Mouse (Mus musculus) forebrain, embryonic 15.5 days (tissue): ENCODE measurements around the gene Nav2. TPM values are rescaled to one million over a fixed set of nuclear protein-coding genes. Genes with fewer than 3 reads are reported as not detected.

Experiments
- ATAC-seq: fragments of 200-750 bp; cut with Nextera tagmentation; replicated peaks from 2 replicates; pipeline ENCODE4 v1.8.0; 2017; ENCODE audit warnings: mild to moderate bottlenecking, moderate TSS enrichment, moderate library complexity
- H3K27ac ChIP-seq: fragments of 300-500 bp; sonication (generic); replicated peaks from 2 replicates; pipeline ENCODE4 v1.5.1; 2015; ENCODE audit warnings: mild to moderate bottlenecking, inconsistent platforms
- H3K27me3 ChIP-seq: fragments of 300-500 bp; sonication (generic); 2 replicates; pipeline ENCODE4 v1.6.1; 2015; ENCODE audit warnings: inconsistent platforms
- H3K36me3 ChIP-seq: fragments of 300-500 bp; sonication (generic); 2 replicates; pipeline ENCODE4 v1.6.1; 2015; ENCODE audit warnings: mild to moderate bottlenecking, inconsistent platforms
- H3K4me1 ChIP-seq: fragments of 300-500 bp; sonication (generic); 2 replicates; pipeline ENCODE4 v1.6.1; 2015; ENCODE audit warnings: inconsistent platforms
- H3K4me2 ChIP-seq: fragments of 300-500 bp; sonication (generic); replicated peaks from 2 replicates; pipeline ENCODE4 v1.6.1; 2015; ENCODE audit warnings: mild to moderate bottlenecking, inconsistent platforms
- H3K4me3 ChIP-seq: fragments of 300-500 bp; sonication (generic); 2 replicates; pipeline ENCODE4 v1.5.1; 2015; ENCODE audit warnings: mild to moderate bottlenecking, inconsistent platforms
- H3K9ac ChIP-seq: fragments of 300-500 bp; sonication (generic); replicated peaks from 2 replicates; pipeline ENCODE4 v1.6.1; 2015; ENCODE audit warnings: mild to moderate bottlenecking, inconsistent platforms
- H3K9me3 ChIP-seq: fragments of 300-500 bp; sonication (generic); 2 replicates; pipeline ENCODE4 v1.6.1; 2016; ENCODE audit warnings: inconsistent platforms
- WGBS: fragments of 180-500 bp; shearing (Covaris S2); methylation state at CpG from one replicate; pipeline ENCODE4 v1.1.7; 2015; ENCODE audit warnings: mixed read lengths; 5-methylcytosine and 5-hydroxymethylcytosine counted together
- polyA plus RNA-seq: library from polyadenylated mRNA; unstranded; fragments of >200 nt; fragmentation: Nextera tagmentation; extraction: Ambion mirVana; gene quantifications from 2 replicates; pipeline ENCODE4 v1.2.1, GENCODE M21; 2015

Gene Nav2
- polyA plus RNA-seq, 1 experiment from 2014 or later, result 27.3 TPM

GRCm38 (mm10) chr7:49159646-49160555, 251.4 kb downstream of the Nav2 start:
- H3K9me3 ChIP-seq, result 0 out of 2 replicates have a peak, but pooled peaks cover 5% of the 10 kb centered on the region
- H3K4me3 ChIP-seq, result no peak overlapping the region
- no peaks in the 10 kb centered on the region for H3K36me3 ChIP-seq
- H3K27me3 ChIP-seq, result no peaks in the 10 kb centered on the region
- WGBS, result 31% methylated on average over 18 of the region's 18 CpGs
- H3K27ac ChIP-seq, result peak overlapping the region; percentile 65
- peaks cover 55% of the 10 kb centered on the region for H3K4me1 ChIP-seq
- H3K9ac ChIP-seq, result no peak overlapping the region
- no peak overlapping the region for H3K4me2 ChIP-seq
- ATAC-seq, result peak; percentile 35; the same call in 1 of the 2 replicates

GRCm38 (mm10) chr7:49162079-49162478, 253.6 kb downstream of the Nav2 start:
- Histone ChIP-seq H3K4me1 (peaks cover 65% of the 10 kb centered on the region), H3K9ac (no peak overlapping the region), H3K27ac (no peak overlapping the region), H3K9me3 (no peaks in the 10 kb centered on the region), H3K4me3 (no peak overlapping the region), H3K27me3 (no peaks in the 10 kb centered on the region), H3K4me2 (no peak overlapping the region), H3K36me3 (no peaks in the 10 kb centered on the region)
- no peak for ATAC-seq
- 40% methylated on average over 9 of the region's 9 CpGs for WGBS

- H3K9ac ChIP-seq, result no peak overlapping the region
- H3K4me1 ChIP-seq, result peaks cover 66% of the 10 kb centered on the region
- WGBS, result 6% methylated on average over 11 of the region's 11 CpGs
- peak overlapping the region; percentile 80 for H3K27ac ChIP-seq
- H3K4me3 ChIP-seq, result no peak overlapping the region
- H3K36me3 ChIP-seq, result no peaks in the 10 kb centered on the region
- no peaks in the 10 kb centered on the region for H3K9me3 ChIP-seq
- peak overlapping the region; percentile 25 for H3K4me2 ChIP-seq
- H3K27me3 ChIP-seq, result no peaks in the 10 kb centered on the region
- ATAC-seq, result peak; percentile 76
These were observed 255.3 kb downstream of the Nav2 start for GRCm38 (mm10) chr7:49163789-49164188.

GRCm38 (mm10) chr7:49164868-49165267, 256.4 kb downstream of the Nav2 start:
- Histone ChIP-seq H3K9me3 (no peaks in the 10 kb centered on the region), H3K4me1 (peaks cover 56% of the 10 kb centered on the region), H3K36me3 (no peaks in the 10 kb centered on the region), H3K4me3 (no peak overlapping the region), H3K27me3 (no peaks in the 10 kb centered on the region), H3K27ac (no peak overlapping the region), H3K4me2 (no peak overlapping the region), H3K9ac (no peak overlapping the region)
- WGBS, result 90% methylated on average over 8 of the region's 8 CpGs
- no peak for ATAC-seq

GRCm38 (mm10) chr7:49172926-49173325, 264.4 kb downstream of the Nav2 start:
- H3K27me3 ChIP-seq, result no peaks in the 10 kb centered on the region
- ATAC-seq, result no peak
- no peak overlapping the region for H3K9ac ChIP-seq
- H3K9me3 ChIP-seq, result no peaks in the 10 kb centered on the region
- H3K27ac ChIP-seq, result no peak overlapping the region
- WGBS, result 84% methylated on average over 3 of the region's 3 CpGs
- H3K4me1 ChIP-seq, result peaks cover 7% of the 10 kb centered on the region
- no peak overlapping the region for H3K4me2 ChIP-seq
- no peak overlapping the region for H3K4me3 ChIP-seq
- no peaks in the 10 kb centered on the region for H3K36me3 ChIP-seq

- H3K4me2 ChIP-seq, result no peak overlapping the region
- H3K27ac ChIP-seq, result peak overlapping the region; percentile 9; the same call in 1 of the 2 replicates
- H3K36me3 ChIP-seq, result no peaks in the 10 kb centered on the region
- ATAC-seq, result peak; percentile 57
- peaks cover 7% of the 10 kb centered on the region for H3K4me1 ChIP-seq
- H3K27me3 ChIP-seq, result no peaks in the 10 kb centered on the region
- H3K9ac ChIP-seq, result no peak overlapping the region
- no peak overlapping the region for H3K4me3 ChIP-seq
- 73% methylated on average over 9 of the region's 9 CpGs for WGBS
- H3K9me3 ChIP-seq, result no peaks in the 10 kb centered on the region
These were observed 267.4 kb downstream of the Nav2 start for GRCm38 (mm10) chr7:49175784-49176409.

GRCm38 (mm10) chr7:49176590-49177201, 268.2 kb downstream of the Nav2 start:
- Histone ChIP-seq H3K27ac (no peak overlapping the region), H3K36me3 (no peaks in the 10 kb centered on the region), H3K4me1 (peaks cover 7% of the 10 kb centered on the region), H3K4me2 (no peak overlapping the region), H3K27me3 (no peaks in the 10 kb centered on the region), H3K9me3 (no peaks in the 10 kb centered on the region), H3K4me3 (no peak overlapping the region), H3K9ac (no peak overlapping the region)
- 86% methylated on average over 21 of the region's 21 CpGs for WGBS
- no peak; the same call in 1 of the 2 replicates for ATAC-seq

- no peak overlapping the region for H3K27ac ChIP-seq
- no peak overlapping the region for H3K9ac ChIP-seq
- no peaks in the 10 kb centered on the region for H3K27me3 ChIP-seq
- 70% methylated on average over 4 of the region's 4 CpGs for WGBS
- no peaks in the 10 kb centered on the region for H3K36me3 ChIP-seq
- no peak for ATAC-seq
- no peak overlapping the region for H3K4me2 ChIP-seq
- H3K4me3 ChIP-seq, result no peak overlapping the region
- no peaks in the 10 kb centered on the region for H3K9me3 ChIP-seq
- peaks cover 7% of the 10 kb centered on the region for H3K4me1 ChIP-seq
These were observed 269.7 kb downstream of the Nav2 start for GRCm38 (mm10) chr7:49178217-49178616.

- Histone ChIP-seq H3K27ac (no peak overlapping the region), H3K4me1 (peaks cover 17% of the 10 kb centered on the region), H3K4me2 (no peak overlapping the region), H3K27me3 (no peaks in the 10 kb centered on the region), H3K9ac (no peak overlapping the region), H3K9me3 (no peaks in the 10 kb centered on the region), H3K36me3 (no peaks in the 10 kb centered on the region), H3K4me3 (no peak overlapping the region)
- WGBS, result 77% methylated on average over 8 of the region's 8 CpGs
- no peak for ATAC-seq
These were observed 272.5 kb downstream of the Nav2 start for GRCm38 (mm10) chr7:49181010-49181409.

- H3K27me3 ChIP-seq, result no peaks in the 10 kb centered on the region
- H3K9me3 ChIP-seq, result no peaks in the 10 kb centered on the region
- no peaks in the 10 kb centered on the region for H3K36me3 ChIP-seq
- peaks cover 15% of the 10 kb centered on the region for H3K4me1 ChIP-seq
- no peak for ATAC-seq
- no peak overlapping the region for H3K27ac ChIP-seq
- WGBS, result 87% methylated on average over 5 of the region's 5 CpGs
- H3K4me3 ChIP-seq, result no peak overlapping the region
- no peak overlapping the region for H3K9ac ChIP-seq
- no peak overlapping the region for H3K4me2 ChIP-seq
These were observed 273.9 kb downstream of the Nav2 start for GRCm38 (mm10) chr7:49182427-49182826.

GRCm38 (mm10) chr7:49183696-49184095, 275.2 kb downstream of the Nav2 start:
- peaks cover 16% of the 10 kb centered on the region for H3K4me1 ChIP-seq
- no peak overlapping the region for H3K9ac ChIP-seq
- H3K4me3 ChIP-seq, result no peak overlapping the region
- H3K27me3 ChIP-seq, result no peaks in the 10 kb centered on the region
- peak; percentile 53; the same call in 1 of the 2 replicates for ATAC-seq
- H3K36me3 ChIP-seq, result no peaks in the 10 kb centered on the region
- H3K4me2 ChIP-seq, result no peak overlapping the region
- H3K9me3 ChIP-seq, result no peaks in the 10 kb centered on the region
- H3K27ac ChIP-seq, result no peak overlapping the region
- 46% methylated on average over 5 of the region's 5 CpGs for WGBS

GRCm38 (mm10) chr7:49185991-49186390, 277.5 kb downstream of the Nav2 start:
- ATAC-seq, result no peak
- no peak overlapping the region for H3K9ac ChIP-seq
- WGBS, result 90% methylated on average over 5 of the region's 5 CpGs
- no peaks in the 10 kb centered on the region for H3K36me3 ChIP-seq
- H3K4me3 ChIP-seq, result no peak overlapping the region
- H3K27me3 ChIP-seq, result no peaks in the 10 kb centered on the region
- H3K4me1 ChIP-seq, result peaks cover 37% of the 10 kb centered on the region
- no peak overlapping the region for H3K27ac ChIP-seq
- no peaks in the 10 kb centered on the region for H3K9me3 ChIP-seq
- no peak overlapping the region for H3K4me2 ChIP-seq
